In genomic region chr10:20257054-20257643, GRCm38 (mm10) we compare ENCODE assay signal across 18 mouse cellular contexts. TPM values are rescaled to one million over a fixed set of nuclear protein-coding genes. Genes with fewer than 3 reads are reported as not detected.
DNase-seq lines count a peak whose midpoint lies in the region; ATAC-seq lines count a peak whose summit lies in the region.
"Had no signal": no experiment of that assay in that cellular context is flagged by ENCODE, and none has a peak within 500 bp of the region (broad histone marks: within the 10 kb centered on the region; RNA-seq: fewer than 3 reads in every experiment).

No protein-coding gene starts in this region.

- H3K4me2 ChIP-seq in heart, embryonic 12.5 days: no peak overlapping the region
- H3K4me2 ChIP-seq: midbrain, embryonic 15.5 days; neural tube, embryonic 15.5 days had no signal

- 57% methylated on average over 14 of the region's 14 CpGs for WGBS in heart, embryonic 12.5 days

- no peak overlapping the region for H3K27ac ChIP-seq in heart, embryonic 12.5 days (ENCODE audit: poor library complexity, severe bottlenecking)
- H3K27ac ChIP-seq: embryonic facial prominence, embryonic 10.5 days; heart, adult 2 months; midbrain, embryonic 15.5 days; neural tube, embryonic 15.5 days had no signal

- peaks cover 10% of the 10 kb centered on the region; the same call in 1 of the 2 replicates for H3K4me1 ChIP-seq in heart, embryonic 12.5 days (replicated peaks)
- H3K4me1 ChIP-seq: embryonic facial prominence, embryonic 10.5 days; midbrain, embryonic 15.5 days; neural tube, embryonic 15.5 days had no signal

- no peak overlapping the region for H3K4me3 ChIP-seq in heart, embryonic 12.5 days
- H3K4me3 ChIP-seq: embryonic facial prominence, embryonic 10.5 days; heart, adult 2 months; megakaryocyte, embryonic 14.5 days; midbrain, embryonic 15.5 days; myocyte; neural tube, embryonic 15.5 days had no signal

- no peaks in the 10 kb centered on the region for H3K27me3 ChIP-seq in heart, embryonic 12.5 days (replicated peaks)
- H3K27me3 ChIP-seq: CH12.LX; megakaryocyte, embryonic 14.5 days; midbrain, embryonic 15.5 days; neural tube, embryonic 15.5 days had no signal

- no peaks in the 10 kb centered on the region for H3K9me3 ChIP-seq in heart, embryonic 12.5 days (replicated peaks)
- H3K9me3 ChIP-seq: embryonic facial prominence, embryonic 10.5 days; megakaryocyte, embryonic 14.5 days; midbrain, embryonic 15.5 days; neural tube, embryonic 15.5 days had no signal

- H3K9ac ChIP-seq in heart, embryonic 12.5 days: no peak overlapping the region
- H3K9ac ChIP-seq: midbrain, embryonic 15.5 days; neural tube, embryonic 15.5 days had no signal

- no peaks in the 10 kb centered on the region for H3K36me3 ChIP-seq in heart, embryonic 12.5 days
- H3K36me3 ChIP-seq: embryonic facial prominence, embryonic 10.5 days; midbrain, embryonic 15.5 days; neural tube, embryonic 15.5 days had no signal

- peak; percentile 74 for DNase-seq in heart, adult 11 months
- peak; percentile 38 for DNase-seq in right cerebral cortex, adult 18-20 months
- DNase-seq in right cerebral cortex, postnatal 4 days: no peak
- peak; percentile 11 for DNase-seq in induced T-regulatory cell, adult 2 months (ENCODE audit: low read depth)
- peak; percentile 51 for DNase-seq in thymus, postnatal 4 days
- DNase-seq in layer of hippocampus, postnatal 36 days: no peak
- DNase-seq: cerebellum, adult 8-10 months; gastrocnemius, postnatal 10 days; heart, adult 2 months; heart, postnatal 10 days; lung, postnatal 10 days had no signal

- no peak for ATAC-seq in heart, embryonic 12.5 days (ENCODE audit: insufficient number of reproducible peaks, low FRiP score)
- ATAC-seq: midbrain, embryonic 15.5 days had no signal

RNA-seq across cellular contexts. Expression of gene Bclaf1, which starts 55.1 kb away (rescaled TPM):
- 94.4 and 98.8 TPM in 2 replicates for polyA plus RNA-seq in heart, embryonic 12.5 days (2016; fragmentation: Nextera tagmentation; extraction: Ambion mirVana)
- total RNA-seq in layer of hippocampus, postnatal 36 days (2021): 100 to 1,000 TPM; 118 to 136 TPM

Comparison
In these comparisons a context has a peak if more than half of its experiments do, and no peak if none do; other contexts are left out.
1. DNase-seq: peak in heart, adult 11 months (single experiment), right cerebral cortex, adult 18-20 months (single experiment), induced T-regulatory cell, adult 2 months (single experiment) and thymus, postnatal 4 days (single experiment); none in right cerebral cortex, postnatal 4 days (single experiment) and layer of hippocampus, postnatal 36 days (0 of 2).